Mouse (Mus musculus) gonadal fat pad, adult 2 months (tissue): ENCODE data around the gene Eci2. TPM values are rescaled to one million over a fixed set of nuclear protein-coding genes. Genes with fewer than 3 reads are reported as not detected.
"Not testable (repeated sequence)": the region's sequence is repeated elsewhere in the genome, so short reads cannot be mapped to it uniquely, and the experiment has no call there.

ENCODE experiments used
- DNase-seq: peaks from one replicate; pipeline ENCODE4 v3.0.0-alpha.2; 2012; ENCODE audit warnings: low read depth
- polyA plus RNA-seq: library from polyadenylated mRNA; depleted of rRNA; stranded (reverse); fragments of >200 nt; gene quantifications from 2 replicates; pipeline ENCODE4 v1.2.3, GENCODE M21; 2012

The Eci2 gene
- polyA plus RNA-seq, 1 experiment, result 72.9 TPM

DNA sequence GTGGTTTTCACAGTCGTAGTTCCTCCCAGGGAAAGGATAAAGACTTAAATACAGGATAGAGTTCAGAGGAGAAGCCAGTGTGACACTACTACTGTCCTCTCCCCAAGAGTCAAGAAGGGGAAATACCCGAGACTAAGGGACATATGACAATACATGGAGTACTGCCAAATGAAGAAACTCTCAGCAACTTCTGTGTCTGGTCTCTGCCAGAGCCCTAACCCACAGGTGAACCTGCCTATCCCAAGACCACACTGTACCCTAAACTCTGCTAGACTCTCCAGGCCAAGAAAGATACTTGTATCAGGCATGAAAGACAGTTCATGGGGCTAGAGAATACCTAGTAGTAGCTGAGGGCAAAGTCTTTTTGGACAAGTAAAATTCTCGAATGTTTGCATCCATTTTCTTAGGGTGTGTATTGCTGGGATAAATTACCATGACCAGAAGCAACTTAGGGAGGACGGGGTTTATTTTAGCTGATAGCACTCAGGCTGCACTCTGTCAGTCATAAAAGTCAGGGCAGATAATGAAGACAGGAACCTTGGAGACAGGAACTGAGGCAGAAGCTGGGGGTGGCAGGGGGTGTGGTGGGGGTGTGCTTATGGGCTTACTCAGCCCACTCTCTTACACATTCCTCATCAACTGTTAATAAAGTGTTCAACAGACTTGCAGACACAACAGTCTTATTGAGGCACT is 35.2 kb downstream of the Eci2 start:
- no peak for DNase-seq

GRCm38 (mm10) chr13:34983479-34983878 is 43.4 kb downstream of the Eci2 start:
- not testable (repeated sequence) for DNase-seq

DNA sequence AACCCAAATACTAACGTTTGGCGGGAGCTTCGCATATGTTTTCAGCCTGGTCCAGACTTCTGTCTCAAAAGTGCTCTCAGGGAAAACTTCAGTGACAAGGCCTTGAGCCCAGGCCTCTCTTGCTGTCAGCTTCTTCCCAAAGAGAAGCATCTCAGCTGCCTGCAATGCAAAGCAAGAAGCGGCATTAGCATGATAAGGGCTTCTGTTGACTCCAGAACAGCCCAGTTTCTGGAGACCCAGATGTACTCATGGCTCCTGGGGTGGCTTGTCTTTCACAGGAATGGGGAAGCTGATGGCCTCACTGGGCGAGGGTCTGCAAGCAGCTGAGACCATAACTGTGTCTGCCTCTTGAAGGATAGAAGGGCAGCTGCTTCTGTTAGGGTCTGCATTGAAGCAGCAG is 48.3 kb downstream of the Eci2 start:
- not testable (repeated sequence) for DNase-seq

GRCm38 (mm10) chr13:34977410-34977809 is 49.5 kb downstream of the Eci2 start:
- no peak for DNase-seq

GRCm38 (mm10) chr13:34976116-34976515 is 50.8 kb downstream of the Eci2 start:
- no peak for DNase-seq

DNA sequence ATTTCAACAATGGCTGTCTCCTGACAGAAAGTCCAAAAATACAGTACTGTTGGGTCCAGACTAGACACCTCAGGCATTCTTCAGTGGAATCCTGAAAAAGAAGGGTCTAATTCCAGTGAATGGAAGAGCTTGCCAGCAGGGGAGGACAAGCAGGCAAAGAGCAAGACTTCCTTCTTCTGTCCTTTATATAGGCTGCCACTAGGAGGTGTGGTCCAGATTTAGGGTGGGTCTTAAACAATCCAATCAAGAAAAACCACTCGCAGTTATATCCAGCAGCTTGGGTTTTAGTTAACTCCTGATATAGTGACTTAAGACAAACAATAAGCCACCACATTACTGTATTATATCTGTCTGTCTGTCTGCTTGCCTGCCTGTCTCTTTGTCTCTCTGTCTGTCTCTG is 53.1 kb downstream of the Eci2 start:
- no peak for DNase-seq

DNA sequence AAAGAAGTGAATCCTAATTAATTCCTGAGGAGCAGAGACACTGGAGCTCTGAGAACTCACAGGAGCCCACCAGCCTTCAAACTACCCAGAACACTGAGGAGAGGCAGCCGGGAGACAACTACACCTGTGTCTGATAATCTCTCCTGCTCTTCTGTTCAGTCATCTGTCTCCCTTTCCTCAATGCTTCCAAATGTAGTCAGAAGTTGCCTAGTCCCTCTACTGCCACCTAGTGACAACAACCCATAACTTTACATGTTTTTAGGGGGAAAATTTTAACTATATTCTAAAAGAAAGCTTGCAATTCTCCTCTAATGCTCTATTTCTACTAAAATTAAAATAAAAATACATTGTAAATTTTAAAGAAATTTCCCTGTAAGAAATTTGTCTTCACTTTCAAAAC is 53.7 kb downstream of the Eci2 start:
- no peak for DNase-seq

DNA sequence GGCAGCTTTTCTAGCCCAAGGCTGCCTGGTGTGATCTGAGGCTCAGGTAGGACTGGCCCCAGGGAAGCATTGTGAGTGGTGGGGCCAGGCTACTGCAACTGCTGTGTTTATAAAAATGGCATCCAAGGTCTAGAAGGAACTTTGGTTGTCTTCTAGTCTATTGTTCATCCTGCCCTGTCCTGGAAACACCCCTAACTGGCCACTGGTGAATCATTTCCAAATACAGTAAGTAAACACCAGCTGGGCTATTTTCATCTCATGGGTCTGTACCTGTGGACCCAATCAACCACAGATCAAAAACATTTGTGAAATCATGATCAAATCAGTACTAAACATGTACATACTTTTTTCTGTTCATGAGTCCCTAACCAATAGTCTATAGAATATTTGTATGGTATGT is 54.4 kb downstream of the Eci2 start:
- DNase-seq, result not testable (repeated sequence)

DNA sequence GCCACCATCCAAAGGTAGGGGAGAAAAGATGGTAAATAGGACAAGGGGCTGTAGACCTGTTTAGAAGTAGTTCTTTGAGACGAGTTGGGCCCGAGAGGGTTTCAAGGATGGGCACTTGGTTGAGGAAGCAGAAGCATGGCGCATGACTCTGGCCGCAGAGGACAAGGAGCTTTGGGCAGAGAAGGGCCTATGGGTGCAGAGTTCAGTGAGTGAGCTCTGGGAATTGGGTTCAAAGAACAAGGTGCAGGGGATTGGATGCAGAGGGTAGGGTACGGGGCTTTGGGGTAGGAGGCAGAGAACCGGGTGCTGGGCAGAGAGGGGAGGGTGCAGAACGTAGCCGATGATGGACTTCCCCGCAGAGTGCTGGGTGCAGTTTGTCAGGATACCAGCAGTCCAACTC is 61.2 kb downstream of the Eci2 start:
- not testable (repeated sequence) for DNase-seq

- DNase-seq, result no peak
Measured at GRCm38 (mm10) chr13:34964866-34965265, 62.0 kb downstream of the Eci2 start.

DNA sequence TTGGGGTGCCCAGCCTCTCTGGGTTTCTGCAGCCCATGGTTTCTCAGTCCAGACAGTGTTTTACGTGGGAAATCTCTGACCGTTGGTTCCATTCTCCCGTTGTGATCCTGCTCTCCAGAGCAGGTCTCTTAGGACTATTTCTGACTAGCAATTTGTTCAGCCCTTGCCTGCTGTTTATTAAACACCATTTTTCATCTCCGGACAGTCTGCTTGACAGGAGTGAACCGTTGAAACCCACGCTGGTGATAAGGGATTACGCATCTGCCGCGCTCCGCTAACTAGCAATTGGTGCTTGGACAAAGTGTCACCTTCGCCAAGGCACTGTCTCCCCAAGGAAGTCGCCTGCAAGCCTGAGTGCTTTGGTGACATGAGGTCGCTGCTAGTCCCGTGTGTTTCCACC is 62.5 kb downstream of the Eci2 start:
- DNase-seq, result no peak

DNA sequence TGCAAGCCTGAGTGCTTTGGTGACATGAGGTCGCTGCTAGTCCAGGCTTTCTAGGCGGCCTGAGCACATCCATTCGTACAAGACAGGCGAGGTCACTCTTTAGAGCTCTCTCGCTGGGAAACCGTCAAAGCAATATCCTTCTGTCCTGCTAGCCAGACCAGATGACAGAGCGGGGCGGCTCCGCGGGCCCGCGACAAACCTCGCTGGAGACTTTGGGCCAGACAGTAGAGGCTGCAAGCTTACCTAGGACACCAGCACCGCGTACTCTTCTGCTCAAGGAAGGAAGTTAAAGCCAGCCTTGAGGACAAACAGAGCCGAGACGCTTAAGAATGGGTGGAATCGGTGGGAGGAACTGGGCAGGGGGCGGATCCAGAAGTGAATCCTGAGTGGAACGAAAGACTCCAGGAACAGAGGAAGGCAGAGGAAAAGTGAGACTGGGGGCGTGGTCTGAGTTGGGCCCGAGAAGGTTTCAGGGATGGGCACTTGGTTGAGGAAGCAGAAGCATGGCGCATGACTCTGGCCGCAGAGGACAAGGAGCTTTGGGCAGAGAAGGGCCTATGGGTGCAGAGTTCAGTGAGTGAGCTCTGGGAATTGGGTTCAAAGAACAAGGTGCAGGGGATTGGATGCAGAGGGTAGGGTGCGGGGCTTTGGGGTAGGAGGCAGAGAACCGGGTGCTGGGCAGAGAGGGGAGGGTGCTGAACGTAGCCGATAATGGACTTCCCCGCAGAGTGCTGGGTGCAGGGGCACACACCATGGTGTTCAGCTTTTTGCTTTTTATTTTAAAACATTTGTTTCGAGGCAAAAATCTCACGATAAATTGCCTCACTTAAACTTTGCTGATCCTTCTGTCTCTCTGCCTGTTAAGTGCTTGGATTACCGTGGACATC is 63.1 kb downstream of the Eci2 start, which contains the start of gene Eci3:
Gene Eci3, minus strand, starts transcription at position 300 of the 887 bp plus-strand sequence.
- no peak for DNase-seq

GRCm38 (mm10) chr13:34960996-34961770 is 65.7 kb downstream of the Eci2 start:
- DNase-seq, result no peak

GRCm38 (mm10) chr13:34958158-34958557 is 68.7 kb downstream of the Eci2 start:
- DNase-seq, result not testable (repeated sequence)

DNA sequence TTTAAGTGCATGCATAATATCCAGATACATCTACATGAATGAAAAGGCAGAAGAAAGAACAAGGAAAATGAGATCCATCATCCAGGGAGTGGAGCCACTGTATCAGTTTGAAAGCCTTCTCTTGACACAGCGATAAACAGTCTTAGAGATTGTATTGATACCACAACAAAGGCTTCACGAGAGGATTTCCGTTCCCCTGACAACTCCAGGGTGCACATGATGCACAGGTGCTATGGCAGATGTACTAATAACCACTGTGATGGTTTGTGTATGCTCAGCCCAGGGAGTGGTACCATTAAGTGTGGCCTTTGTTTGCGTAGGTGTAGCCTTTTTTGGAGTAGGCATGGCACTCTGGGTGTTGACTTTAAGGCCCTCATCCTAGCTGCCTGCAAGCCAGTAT is 70.0 kb downstream of the Eci2 start:
- no peak for DNase-seq

GRCm38 (mm10) chr13:34951437-34951836 is 75.5 kb downstream of the Eci2 start:
- not testable (repeated sequence) for DNase-seq

- DNase-seq, result no peak
Measured at GRCm38 (mm10) chr13:34942370-34942769, 84.5 kb downstream of the Eci2 start.

DNA sequence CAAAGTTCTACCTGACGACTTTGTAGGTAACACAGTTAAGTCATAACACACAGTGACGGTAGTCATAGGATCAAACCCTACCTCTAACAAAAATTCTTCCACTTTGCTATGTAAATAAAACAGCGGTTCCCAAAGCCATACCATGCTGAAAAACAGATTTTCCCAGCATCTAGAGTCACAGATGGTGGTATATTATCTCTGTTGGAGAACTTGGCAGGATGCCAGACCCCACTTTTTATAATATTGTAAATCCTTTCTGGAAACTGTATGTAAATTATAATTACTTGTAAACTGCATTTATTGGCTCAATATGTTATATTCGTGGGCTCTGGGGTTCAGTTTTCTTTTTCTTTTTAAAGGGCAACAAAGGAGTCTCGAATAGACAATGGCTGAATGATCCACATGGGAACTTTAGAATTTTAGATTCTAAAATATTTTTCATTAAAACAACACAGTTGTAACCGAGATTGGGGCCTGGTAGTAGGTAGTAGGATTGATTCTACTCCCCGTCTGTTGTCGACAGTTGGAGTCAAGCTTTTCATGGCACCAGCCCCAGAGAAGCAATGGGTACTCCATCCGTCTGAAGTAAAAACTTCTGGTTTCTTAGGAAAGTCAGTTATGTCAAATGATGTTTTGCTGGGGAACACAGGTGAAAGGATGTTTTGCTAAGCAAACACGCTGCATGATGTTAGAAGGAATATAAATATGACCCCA is 91.8 kb downstream of the Eci2 start:
- no peak for DNase-seq
